Mouse (Mus musculus) frontal cortex, postnatal 25 days (tissue): Measurements from ENCODE around the gene Stac2.

Experiments
- DNase-seq, 2 experiments: peaks; one replicate each; pipeline ENCODE4 v3.0.0; 2022; ENCODE audit warnings: low spot score in 2 of 2

The Stac2 gene

DNA sequence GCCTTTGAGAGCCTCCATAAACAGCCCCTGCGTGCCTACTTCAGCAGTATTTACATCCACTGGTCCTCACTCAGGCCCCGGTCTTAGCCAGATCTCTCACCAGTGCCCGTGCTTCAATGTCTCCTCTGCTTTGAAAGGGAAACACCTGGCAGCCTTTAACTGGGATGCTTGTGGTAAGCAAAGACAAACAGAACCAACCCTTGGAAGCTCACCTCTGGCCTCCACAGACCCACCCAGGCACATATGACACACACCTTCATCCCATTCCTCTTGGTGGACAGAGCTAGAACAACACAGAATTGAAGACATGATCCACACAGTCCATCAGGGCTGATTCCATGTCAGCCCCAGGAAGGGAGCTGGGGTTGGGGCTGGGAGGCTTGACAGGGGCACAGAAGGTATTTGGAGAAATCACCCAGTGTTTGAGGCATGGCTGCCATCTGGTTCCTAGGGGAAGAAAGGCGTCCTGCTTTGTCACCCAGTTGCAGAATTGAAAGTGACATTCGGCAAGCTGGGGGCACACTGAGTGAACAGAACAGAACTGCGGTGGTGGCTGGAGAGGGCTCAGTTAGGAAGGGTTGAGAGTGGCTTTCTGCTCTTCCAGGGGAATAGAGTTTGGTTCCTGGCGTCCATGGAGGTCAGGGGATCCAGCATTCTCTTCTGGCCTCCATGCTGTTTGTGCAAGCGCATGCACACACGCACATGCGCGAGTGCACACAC, 55.0 kb downstream of the Stac2 start:
- no peak for DNase-seq

DNA sequence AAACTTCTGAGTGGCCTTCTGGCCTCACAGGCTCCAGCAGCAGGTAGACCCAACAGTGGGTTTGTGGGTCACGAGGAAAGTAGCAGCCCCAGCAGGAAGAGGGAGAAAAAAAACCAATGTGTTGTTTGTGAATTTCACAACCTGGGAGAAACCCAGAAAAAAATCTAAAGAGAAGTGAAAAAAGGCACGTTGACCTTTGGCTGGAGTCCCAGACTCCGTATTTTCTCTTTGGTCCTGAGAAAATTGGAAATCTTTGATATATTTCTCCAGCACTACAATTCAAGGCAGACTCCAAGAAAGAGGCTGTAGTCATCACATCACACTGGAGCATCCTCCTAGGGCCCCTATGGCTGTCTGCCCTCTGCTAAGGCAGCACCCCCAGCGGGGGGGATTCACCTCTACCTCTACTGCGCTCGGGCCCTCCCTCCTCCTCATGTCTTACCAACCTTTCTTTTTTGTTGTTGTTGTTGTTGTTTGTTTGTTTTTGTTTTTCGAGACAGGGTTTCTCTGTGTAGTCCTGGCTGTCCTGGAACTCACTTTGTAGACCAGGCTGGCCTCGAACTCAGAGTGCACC, 55.8 kb downstream of the Stac2 start:
- DNase-seq: no peak

DNA sequence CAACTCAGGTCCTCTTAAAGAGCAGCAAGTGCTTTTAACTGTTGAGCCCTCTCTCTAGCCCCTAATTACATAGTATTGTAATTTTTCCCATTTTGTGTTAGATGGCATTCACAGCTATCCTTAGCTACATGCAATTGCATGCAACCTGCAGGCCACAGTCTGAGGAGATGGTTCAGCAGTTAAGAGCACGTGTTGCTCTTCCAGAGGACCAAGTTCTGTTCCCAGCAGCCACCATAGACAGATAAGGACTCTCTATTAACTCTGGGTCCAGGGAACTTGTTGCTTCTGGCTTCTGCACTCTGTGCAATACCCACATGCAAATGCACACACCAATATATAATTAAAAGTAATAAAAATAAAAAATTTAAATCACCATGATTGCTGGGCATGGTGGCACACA, 56.6 kb downstream of the Stac2 start:
- no peak for DNase-seq

GRCm38 (mm10) chr11:97995564-97996288, 57.5 kb downstream of the Stac2 start, which contains the start of gene Arl5c:
Gene Arl5c (minus strand): TSS chr11:97996181.
- DNase-seq: no peak

- no peak for DNase-seq
Observed at GRCm38 (mm10) chr11:97994539-97995100, 58.6 kb downstream of the Stac2 start.

DNA sequence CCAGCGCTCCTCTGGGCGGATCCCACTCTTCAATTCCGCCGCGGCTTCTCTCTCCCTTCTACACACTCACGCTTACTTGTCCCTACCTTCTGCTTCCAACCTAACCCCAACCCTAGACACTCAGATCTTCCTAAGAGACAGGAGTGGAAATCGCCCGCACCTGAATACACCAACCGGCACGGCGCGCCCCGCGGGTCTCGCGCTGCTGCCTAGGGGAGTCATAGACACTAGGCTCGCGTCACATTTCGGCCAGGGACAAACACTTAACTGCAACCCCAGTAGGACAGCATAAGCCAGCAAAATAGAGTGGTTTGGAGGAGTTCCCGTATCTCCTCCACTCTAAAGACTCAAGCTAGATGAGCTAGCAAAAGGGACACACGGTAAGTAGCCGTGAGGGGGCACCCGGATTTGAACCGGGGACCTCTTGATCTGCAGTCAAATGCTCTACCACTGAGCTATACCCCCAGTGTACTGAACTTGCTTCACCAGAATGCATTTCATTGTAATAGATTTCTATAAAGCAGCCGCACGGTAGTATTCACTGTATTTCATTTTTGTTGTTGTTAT, 64.6 kb downstream of the Stac2 start:
- DNase-seq: peak; percentile 84 to 86

DNA sequence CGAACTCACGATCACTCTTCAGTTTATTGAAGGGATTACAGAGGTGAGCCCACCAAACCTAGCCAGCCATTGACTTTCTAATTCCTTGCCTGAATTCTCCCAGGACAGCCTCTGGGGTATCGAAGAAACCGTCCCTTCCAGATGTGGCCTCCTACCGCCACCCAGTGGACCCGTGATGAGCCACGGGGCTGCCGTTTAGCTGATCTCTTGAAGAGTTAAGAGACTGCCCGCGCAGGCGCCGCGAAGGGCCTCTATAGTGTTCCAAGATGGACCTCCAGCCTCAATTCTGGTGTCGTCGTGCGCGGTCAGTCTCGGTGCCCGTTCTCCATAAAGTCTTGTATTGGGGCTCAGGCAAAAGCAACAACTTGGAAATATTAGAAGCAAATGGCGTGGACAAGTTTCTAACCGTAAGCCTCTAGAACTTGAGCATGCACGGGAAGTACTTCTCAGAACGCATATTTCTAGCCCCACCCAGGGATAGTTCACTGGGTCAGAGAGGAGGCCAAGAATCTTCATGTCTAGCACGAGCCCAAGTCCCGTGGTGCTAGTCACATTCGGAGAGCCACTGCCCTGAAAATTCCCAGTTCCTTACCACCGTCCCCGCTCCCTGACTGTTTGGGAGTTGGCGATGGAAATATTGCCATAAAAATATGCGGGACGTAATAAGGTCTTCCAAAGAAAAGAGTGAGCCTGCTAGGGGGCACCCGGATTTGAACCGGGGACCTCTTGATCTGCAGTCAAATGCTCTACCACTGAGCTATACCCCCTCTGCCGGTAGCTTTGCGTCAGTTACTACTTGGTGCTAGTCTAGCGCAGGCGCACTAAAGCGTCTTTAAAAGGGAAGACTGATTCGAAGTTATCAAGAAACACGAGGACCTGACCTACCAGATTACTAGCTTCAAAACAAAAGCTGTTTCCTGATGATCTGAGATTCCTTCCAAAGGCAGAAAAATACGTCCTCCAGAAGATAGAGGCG, 65.4 kb downstream of the Stac2 start:
- peak; percentile 99 for DNase-seq

- no peak for DNase-seq
Observed at GRCm38 (mm10) chr11:97986738-97987465, 66.4 kb downstream of the Stac2 start.
